ENCODE assay signal across 9 mouse cellular contexts in genomic region chr16:91746101-91746950, GRCm38 (mm10). TPM values are rescaled to one million over a fixed set of nuclear protein-coding genes. Genes with fewer than 3 reads are reported as not detected.
DNase-seq lines count a peak whose midpoint lies in the region; ATAC-seq and TF ChIP-seq lines count a peak whose summit lies in the region.
"Had no signal": no experiment of that assay in that cellular context is flagged by ENCODE, and none has a peak within 500 bp of the region (broad histone marks: within the 10 kb centered on the region; RNA-seq: fewer than 3 reads in every experiment).

No protein-coding gene starts in this region.

- H3K27me3 ChIP-seq in kidney, adult 2 months (replicated peaks; ENCODE audit: control insufficient read depth, insufficient read depth, low read length), result no peaks in the 10 kb centered on the region
- no peaks in the 10 kb centered on the region for H3K27me3 ChIP-seq in midbrain, embryonic 13.5 days

- no peak overlapping the region for H3K4me3 ChIP-seq in kidney, adult 2 months (ENCODE audit: insufficient read depth, low read depth, low read length)
- H3K4me3 ChIP-seq in midbrain, embryonic 13.5 days (replicated peaks), result no peak overlapping the region

- peak; percentile 63 for ATAC-seq in megakaryocyte, adult 5-6 weeks (ENCODE audit: poor library complexity, severe bottlenecking)
- no peak for ATAC-seq in midbrain, embryonic 13.5 days

- H3K9me3 ChIP-seq in midbrain, embryonic 13.5 days, result no peaks in the 10 kb centered on the region

- no peak for TF ChIP-seq POLR2A in kidney, adult 2 months (IDR thresholded peaks at IDR 0.05; ENCODE audit: low read depth, low read length)

- H3K9ac ChIP-seq in midbrain, embryonic 13.5 days (replicated peaks), result no peak overlapping the region

- DNase-seq in kidney, adult 2 months, result peak; percentile 32
- no peak for DNase-seq in kidney, adult 9 months
- DNase-seq in MN1 (ENCODE audit: low spot score), result peak; percentile 38
- peak; percentile 82 to 90 for DNase-seq in cerebellum, postnatal 25 days
- peak; percentile 34 for DNase-seq in induced T-regulatory cell, adult 2 months (ENCODE audit: low read depth)
- DNase-seq in yolk sac, embryonic 10.5 days (ENCODE audit: low spot score), result no peak

- H3K4me2 ChIP-seq in midbrain, embryonic 13.5 days (replicated peaks), result no peak overlapping the region

- no peaks in the 10 kb centered on the region for H3K36me3 ChIP-seq in kidney, adult 2 months (ENCODE audit: control insufficient read depth, insufficient read depth, low read length)
- 0 out of 2 replicates have a peak, but pooled peaks cover 2% of the 10 kb centered on the region for H3K36me3 ChIP-seq in midbrain, embryonic 13.5 days

- no peak for TF ChIP-seq CTCF in kidney, adult 2 months (conservative IDR thresholded peaks at IDR 0.05; ENCODE audit: insufficient read depth, insufficient read length, low read depth, low read length)

- WGBS in kidney, adult 2 months, result 37% methylated on average over 14 of the region's 14 CpGs
- 77% methylated on average over 14 of the region's 14 CpGs for WGBS in midbrain, embryonic 13.5 days

- H3K4me1 ChIP-seq in kidney, adult 2 months (ENCODE audit: control insufficient read depth, insufficient read depth, low read length), result no peaks in the 10 kb centered on the region
- H3K4me1 ChIP-seq in midbrain, embryonic 13.5 days (replicated peaks), result peaks cover 23% of the 10 kb centered on the region

- H3K27ac ChIP-seq in kidney, adult 2 months (ENCODE audit: insufficient read depth, low read depth, low read length), result no peak overlapping the region
- H3K27ac ChIP-seq in midbrain, embryonic 13.5 days, result no peak overlapping the region
- H3K27ac ChIP-seq: macrophage had no signal

RNA-seq across cellular contexts. Expression of gene Itsn1, which starts 17.2 kb away (rescaled TPM):
- polyA plus RNA-seq in kidney, adult 2 months (2012; rRNA removed), result 20.5 and 22.9 TPM in 2 replicates
- total RNA-seq in megakaryocyte, adult 5-6 weeks (2015), result 12.0 and 15.6 TPM in 2 replicates
- total RNA-seq in megakaryocyte, adult 5-6 weeks (2017), result 12.5 and 24.2 TPM in 2 replicates
- polyA plus RNA-seq in midbrain, embryonic 13.5 days (2015; fragmentation: Nextera tagmentation; extraction: Ambion mirVana), result 61.6 and 62.7 TPM in 2 replicates

RNA-seq across cellular contexts. Expression of gene Cryzl1, which starts 17.6 kb away (rescaled TPM):
- 29.5 and 31.1 TPM in 2 replicates for polyA plus RNA-seq in kidney, adult 2 months (2012; rRNA removed)
- total RNA-seq in megakaryocyte, adult 5-6 weeks (2015), result 61.0 and 73.7 TPM in 2 replicates
- total RNA-seq in megakaryocyte, adult 5-6 weeks (2017), result 66.0 and 69.4 TPM in 2 replicates
- polyA plus RNA-seq in midbrain, embryonic 13.5 days (2015; fragmentation: Nextera tagmentation; extraction: Ambion mirVana), result 103 and 110 TPM in 2 replicates

RNA-seq across cellular contexts. Expression of gene Donson, which starts 57.8 kb away (rescaled TPM):
- polyA plus RNA-seq in kidney, adult 2 months (2012; rRNA removed), result 2.3 and 2.5 TPM in 2 replicates
- total RNA-seq in megakaryocyte, adult 5-6 weeks (2015), result 17.8 and 32.6 TPM in 2 replicates
- 23.5 and 50.1 TPM in 2 replicates for total RNA-seq in megakaryocyte, adult 5-6 weeks (2017)
- polyA plus RNA-seq in midbrain, embryonic 13.5 days (2015; fragmentation: Nextera tagmentation; extraction: Ambion mirVana), result 21.9 and 26.9 TPM in 2 replicates

Comparison
In these comparisons a context has a peak if more than half of its experiments do, and no peak if none do; other contexts are left out.
1. DNase-seq: peak in kidney, adult 2 months (single experiment), MN1 (single experiment), cerebellum, postnatal 25 days (2 of 2) and induced T-regulatory cell, adult 2 months (single experiment); none in kidney, adult 9 months (single experiment) and yolk sac, embryonic 10.5 days (single experiment).